Mouse (Mus musculus): ENCODE measurements around the gene Ift172.

The Ift172 gene

GRCm38 (mm10) chr5:31204421-31204820 is 86.5 kb downstream of the Ift172 start:
- DNase-seq, result no peak

- no peak for DNase-seq
These were observed 87.0 kb downstream of the Ift172 start for GRCm38 (mm10) chr5:31203866-31204265.

Data from cerebellum, postnatal 14 days (tissue).